Mouse (Mus musculus): ENCODE measurements around the gene Hes7. TPM values are rescaled to one million over a fixed set of nuclear protein-coding genes. Genes with fewer than 3 reads are reported as not detected.
A peak's percentile ranks its signal among the peaks of the same experiment; 100 is the strongest.

The Hes7 gene
- polyA plus RNA-seq, 1 experiment from 2014 or later: 0.68 TPM

- ATAC-seq (ENCODE audit: insufficient read depth) (no peak), DNase-seq (no peak)
- Histone ChIP-seq H3K4me3 (ENCODE audit: low read depth, low read length) (no peak overlapping the region), H3K9me3 (ENCODE audit: low read depth, low read length) (no peaks in the 10 kb centered on the region), H3K27me3 (ENCODE audit: insufficient read depth, low read length) (no peaks in the 10 kb centered on the region), H3K36me3 (ENCODE audit: insufficient read depth) (no peaks in the 10 kb centered on the region), H3K9ac (no peak overlapping the region), H3K4me2 (no peak overlapping the region), H3K27ac (ENCODE audit: low read depth) (no peak overlapping the region), H3K4me1 (ENCODE audit: insufficient read depth) (no peaks in the 10 kb centered on the region)
- WGBS: 58% methylated on average over 6 of the region's 6 CpGs
- TF ChIP-seq CTCF (IDR thresholded peaks at IDR 0.05; ENCODE audit: low read depth): no peak
Measured at GRCm38 (mm10) chr11:69149728-69150127, 29.5 kb downstream of the Hes7 start.

- TF ChIP-seq CTCF (IDR thresholded peaks at IDR 0.05; ENCODE audit: low read depth): peak; percentile 72
- H3K36me3 ChIP-seq (ENCODE audit: insufficient read depth): no peaks in the 10 kb centered on the region
- peak overlapping the region; percentile 42 for H3K4me2 ChIP-seq
- ATAC-seq (ENCODE audit: insufficient read depth) (no peak), DNase-seq (peak; percentile 90)
- no peaks in the 10 kb centered on the region for H3K4me1 ChIP-seq (ENCODE audit: insufficient read depth)
- 0 out of 2 replicates have a peak overlapping the region, but pooled peaks have one; percentile 17 for H3K4me3 ChIP-seq (ENCODE audit: low read depth, low read length)
- no peaks in the 10 kb centered on the region for H3K9me3 ChIP-seq (ENCODE audit: low read depth, low read length)
- no peaks in the 10 kb centered on the region for H3K27me3 ChIP-seq (ENCODE audit: insufficient read depth, low read length)
- peak overlapping the region; percentile 21; the same call in 1 of the 2 replicates for H3K9ac ChIP-seq
- 8% methylated on average over 7 of the region's 7 CpGs for WGBS
- no peak overlapping the region for H3K27ac ChIP-seq (ENCODE audit: low read depth)
Measured at GRCm38 (mm10) chr11:69150444-69150843, 30.2 kb downstream of the Hes7 start.

DNA sequence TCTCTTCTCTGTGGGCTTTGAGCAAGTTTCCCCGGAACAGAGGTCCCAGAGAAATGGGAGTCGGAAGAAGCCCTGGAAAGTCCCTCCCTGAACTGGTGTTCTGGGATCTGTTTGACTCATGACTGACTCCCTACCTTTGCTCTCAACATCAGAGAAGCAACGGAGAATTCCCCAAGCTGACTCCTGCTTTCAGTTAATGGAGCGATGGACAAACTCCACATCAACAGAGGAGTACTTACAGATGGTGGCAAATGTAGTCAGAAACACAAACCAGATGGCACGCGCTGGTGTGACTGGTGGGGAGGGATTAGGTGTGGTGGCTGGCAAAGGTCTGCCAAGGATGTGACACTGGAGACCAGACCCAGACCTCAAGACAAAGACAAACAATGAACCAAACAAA lies 30.8 kb downstream of the Hes7 start:
- H3K4me3 ChIP-seq (ENCODE audit: low read depth, low read length): 0 out of 2 replicates have a peak overlapping the region, but pooled peaks have one; percentile 17
- no peak for TF ChIP-seq CTCF (IDR thresholded peaks at IDR 0.05; ENCODE audit: low read depth)
- peak overlapping the region; percentile 21; the same call in 1 of the 2 replicates for H3K9ac ChIP-seq
- no peaks in the 10 kb centered on the region for H3K9me3 ChIP-seq (ENCODE audit: low read depth, low read length)
- no peak overlapping the region for H3K27ac ChIP-seq (ENCODE audit: low read depth)
- no peaks in the 10 kb centered on the region for H3K36me3 ChIP-seq (ENCODE audit: insufficient read depth)
- ATAC-seq (ENCODE audit: insufficient read depth): no peak
- no peak for DNase-seq
- H3K27me3 ChIP-seq (ENCODE audit: insufficient read depth, low read length): no peaks in the 10 kb centered on the region
- H3K4me2 ChIP-seq: peak overlapping the region; percentile 42
- 48% methylated on average over 6 of the region's 6 CpGs for WGBS
- no peaks in the 10 kb centered on the region for H3K4me1 ChIP-seq (ENCODE audit: insufficient read depth)

GRCm38 (mm10) chr11:69153831-69154230 lies 33.6 kb downstream of the Hes7 start:
- ATAC-seq (ENCODE audit: insufficient read depth) (no peak), DNase-seq (no peak)
- no peak overlapping the region for H3K9ac ChIP-seq
- no peak overlapping the region for H3K27ac ChIP-seq (ENCODE audit: low read depth)
- no peak overlapping the region for H3K4me3 ChIP-seq (ENCODE audit: low read depth, low read length)
- peaks cover 20% of the 10 kb centered on the region for H3K27me3 ChIP-seq (ENCODE audit: insufficient read depth, low read length)
- 72% methylated on average over 8 of the region's 8 CpGs for WGBS
- H3K4me2 ChIP-seq: no peak overlapping the region
- H3K36me3 ChIP-seq (ENCODE audit: insufficient read depth): no peaks in the 10 kb centered on the region
- no peaks in the 10 kb centered on the region for H3K9me3 ChIP-seq (ENCODE audit: low read depth, low read length)
- TF ChIP-seq CTCF (IDR thresholded peaks at IDR 0.05; ENCODE audit: low read depth): no peak
- H3K4me1 ChIP-seq (ENCODE audit: insufficient read depth): no peaks in the 10 kb centered on the region

DNA sequence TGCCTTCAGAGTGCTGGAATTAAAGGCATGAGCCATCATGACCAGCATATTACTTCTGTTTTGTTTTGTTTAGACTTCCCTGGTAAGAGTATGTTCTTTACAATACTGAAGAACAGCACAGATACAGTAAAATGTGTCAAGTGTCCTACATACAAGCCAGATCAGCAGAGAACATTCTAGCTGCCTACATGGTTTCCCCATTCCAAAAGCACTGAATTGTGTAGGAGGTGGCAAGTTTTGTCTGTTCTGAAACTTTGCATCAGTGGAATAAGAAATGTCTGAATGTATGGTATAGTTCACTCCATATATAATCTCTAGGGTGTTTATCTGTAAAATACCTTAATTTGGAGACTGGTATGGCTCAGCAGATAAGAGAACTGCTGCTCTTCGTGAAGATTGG lies 35.1 kb downstream of the Hes7 start:
- no peak overlapping the region for H3K9ac ChIP-seq
- no peaks in the 10 kb centered on the region for H3K36me3 ChIP-seq (ENCODE audit: insufficient read depth)
- H3K27me3 ChIP-seq (ENCODE audit: insufficient read depth, low read length): peaks cover 20% of the 10 kb centered on the region
- H3K4me1 ChIP-seq (ENCODE audit: insufficient read depth): no peaks in the 10 kb centered on the region
- no peak for TF ChIP-seq CTCF (IDR thresholded peaks at IDR 0.05; ENCODE audit: low read depth)
- H3K4me3 ChIP-seq (ENCODE audit: low read depth, low read length): no peak overlapping the region
- H3K9me3 ChIP-seq (ENCODE audit: low read depth, low read length): no peaks in the 10 kb centered on the region
- no peak overlapping the region for H3K27ac ChIP-seq (ENCODE audit: low read depth)
- ATAC-seq (ENCODE audit: insufficient read depth) (no peak), DNase-seq (no peak)
- H3K4me2 ChIP-seq: no peak overlapping the region
- 46% methylated on average over 1 of the region's 1 CpGs for whole genome bisulfite sequencing

DNA sequence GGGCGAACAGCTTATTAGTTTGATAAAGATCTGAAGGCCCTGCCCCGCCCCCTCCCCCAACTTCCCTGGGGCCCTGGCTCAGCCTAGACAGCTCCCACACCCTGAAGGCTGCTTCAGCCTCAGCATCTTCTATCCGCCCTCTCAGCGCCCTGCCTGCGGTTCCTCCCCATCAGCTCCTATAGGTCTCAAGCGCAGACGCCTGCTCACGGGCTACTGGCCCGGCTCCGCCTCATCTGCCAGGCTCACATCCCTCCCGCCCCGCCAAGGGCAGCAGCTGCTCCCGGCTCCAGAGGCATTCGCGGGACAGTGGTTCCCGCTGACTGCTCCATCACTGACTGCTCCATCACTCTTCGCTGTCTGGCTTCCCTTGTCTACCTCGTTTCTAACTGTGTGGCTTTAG lies 36.6 kb downstream of the Hes7 start, which contains the start of gene Alox12b:
TSS of gene Alox12b (plus strand) at position 190 of the 400 bp plus-strand sequence.
- ATAC-seq (ENCODE audit: insufficient read depth): no peak
- 2% methylated on average over 18 of the region's 18 CpGs for WGBS
- DNase-seq: peak; percentile 57
- Histone ChIP-seq H3K9ac (no peak within 1 kb of the TSS), H3K9me3 (ENCODE audit: low read depth, low read length) (no peaks in the 10 kb centered on the region), H3K27ac (ENCODE audit: low read depth) (no peak within 1 kb of the TSS), H3K27me3 (ENCODE audit: insufficient read depth, low read length) (peaks cover 20% of the 10 kb centered on the region), H3K4me3 (ENCODE audit: low read depth, low read length) (no peak within 1 kb of the TSS), H3K36me3 (ENCODE audit: insufficient read depth) (no peaks in the 10 kb centered on the region), H3K4me1 (ENCODE audit: insufficient read depth) (no peaks in the 10 kb centered on the region), H3K4me2 (peak within 1 kb of the TSS; percentile 12; the same call in 1 of the 2 replicates)
- TF ChIP-seq CTCF (IDR thresholded peaks at IDR 0.05; ENCODE audit: low read depth): no peak

DNA sequence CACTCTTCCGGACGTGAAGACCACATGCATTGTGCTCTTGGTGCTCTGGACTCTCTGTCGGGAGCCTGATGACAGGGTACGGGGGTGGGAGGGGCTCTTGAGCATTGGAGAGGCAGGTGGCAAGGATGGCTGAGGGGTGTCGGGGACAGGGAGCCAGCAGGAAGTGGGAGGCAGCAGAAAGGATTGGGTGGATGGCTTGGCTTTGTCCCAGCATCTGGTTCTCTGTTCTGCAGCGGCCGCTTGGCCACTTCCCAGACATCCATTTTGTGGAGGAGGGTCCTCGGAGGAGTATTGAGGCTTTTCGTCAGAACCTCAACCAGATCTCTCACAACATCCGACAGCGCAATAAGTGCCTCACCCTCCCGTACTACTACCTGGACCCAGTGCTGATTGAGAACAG lies 49.1 kb downstream of the Hes7 start:
- TF ChIP-seq CTCF (IDR thresholded peaks at IDR 0.05; ENCODE audit: low read depth): no peak
- Histone ChIP-seq H3K9me3 (ENCODE audit: low read depth, low read length) (no peaks in the 10 kb centered on the region), H3K9ac (no peak overlapping the region), H3K27ac (ENCODE audit: low read depth) (no peak overlapping the region), H3K4me2 (no peak overlapping the region), H3K36me3 (ENCODE audit: insufficient read depth) (no peaks in the 10 kb centered on the region), H3K4me1 (ENCODE audit: insufficient read depth) (no peaks in the 10 kb centered on the region), H3K27me3 (ENCODE audit: insufficient read depth, low read length) (no peaks in the 10 kb centered on the region), H3K4me3 (ENCODE audit: low read depth, low read length) (no peak overlapping the region)
- DNase-seq (peak; percentile 22), ATAC-seq (ENCODE audit: insufficient read depth) (no peak)
- 70% methylated on average over 12 of the region's 12 CpGs for WGBS
